Comparison of ENCODE assay signal across 8 mouse cellular contexts in genomic region chr19:46135297-46135696, GRCm38 (mm10). TPM values are rescaled to one million over a fixed set of nuclear protein-coding genes. Genes with fewer than 3 reads are reported as not detected.
A peak's percentile ranks its signal among the peaks of the same experiment; 100 is the strongest.
DNase-seq lines count a peak whose midpoint lies in the region; ATAC-seq and TF ChIP-seq lines count a peak whose summit lies in the region.

No protein-coding gene starts in this region.

- peaks cover 30% of the 10 kb centered on the region for H3K4me1 ChIP-seq in forebrain, embryonic 12.5 days
- H3K4me1 ChIP-seq in heart, postnatal 0 days (ENCODE audit: control insufficient read depth, insufficient read depth) = peaks cover 21% of the 10 kb centered on the region
- H3K4me1 ChIP-seq in liver, embryonic 14.5 days (replicated peaks; ENCODE audit: control insufficient read depth in 2 of 2, insufficient read depth in 2 of 2, low read length in 1 of 2) = peaks cover 6 to 8% of the 10 kb centered on the region in 2 experiments
- H3K4me1 ChIP-seq in neural tube, embryonic 11.5 days (ENCODE audit: control insufficient read depth, insufficient read depth, low read length) = peaks cover 9% of the 10 kb centered on the region
- H3K4me1 ChIP-seq in stomach, embryonic 16.5 days (ENCODE audit: control insufficient read depth, insufficient read depth, low read length) = peaks cover 24% of the 10 kb centered on the region

- WGBS in forebrain, embryonic 12.5 days = under 1% methylated on average over 12 of the region's 12 CpGs
- under 1% methylated on average over 12 of the region's 12 CpGs for WGBS in heart, postnatal 0 days
- under 1% methylated on average over 12 of the region's 12 CpGs for WGBS in liver, embryonic 14.5 days (ENCODE audit: insufficient replicate concordance)
- WGBS in neural tube, embryonic 11.5 days = under 1% methylated on average over 12 of the region's 12 CpGs
- 1% methylated on average over 12 of the region's 12 CpGs for WGBS in stomach, embryonic 16.5 days

- peak overlapping the region; percentile 57 for H3K4me3 ChIP-seq in forebrain, embryonic 12.5 days (replicated peaks)
- peak overlapping the region; percentile 61 for H3K4me3 ChIP-seq in heart, postnatal 0 days (ENCODE audit: low read depth, low read length)
- H3K4me3 ChIP-seq in liver, embryonic 14.5 days (ENCODE audit: insufficient read depth in 1 of 2, low read depth in 2 of 2, low read length in 2 of 2) = peak overlapping the region; percentile 8 to 52; a peak in 3 of 4 replicates
- peak overlapping the region; percentile 47 for H3K4me3 ChIP-seq in neural tube, embryonic 11.5 days (ENCODE audit: low read depth, low read length)
- peak overlapping the region; percentile 55 for H3K4me3 ChIP-seq in stomach, embryonic 16.5 days (replicated peaks; ENCODE audit: low read length)

- H3K9ac ChIP-seq in forebrain, embryonic 12.5 days = peak overlapping the region; percentile 57; the same call in 1 of the 2 replicates
- no peak overlapping the region; the same call in 1 of the 2 replicates for H3K9ac ChIP-seq in heart, postnatal 0 days (replicated peaks; ENCODE audit: low read depth, low read length)
- H3K9ac ChIP-seq in liver, embryonic 14.5 days (replicated peaks) = no peak overlapping the region
- no peak overlapping the region; the same call in 1 of the 2 replicates for H3K9ac ChIP-seq in neural tube, embryonic 11.5 days (ENCODE audit: low read length)
- H3K9ac ChIP-seq in stomach, embryonic 16.5 days (ENCODE audit: low read length) = no peak overlapping the region

- no peak for TF ChIP-seq EP300 in heart, postnatal 0 days (IDR thresholded peaks at IDR 0.05; ENCODE audit: low read depth)
- no peak for TF ChIP-seq EP300 in liver, embryonic 14.5 days (IDR thresholded peaks at IDR 0.05; ENCODE audit: low read depth)

- no peak overlapping the region for H3K27ac ChIP-seq in forebrain, embryonic 12.5 days
- H3K27ac ChIP-seq in heart, postnatal 0 days (ENCODE audit: low read depth) = no peak overlapping the region
- no peak overlapping the region for H3K27ac ChIP-seq in liver, embryonic 14.5 days
- H3K27ac ChIP-seq in neural tube, embryonic 11.5 days (ENCODE audit: low read depth, low read length) = no peak overlapping the region
- no peak overlapping the region for H3K27ac ChIP-seq in stomach, embryonic 16.5 days (ENCODE audit: low read length)

- H3K4me2 ChIP-seq in forebrain, embryonic 12.5 days = peak overlapping the region; percentile 99
- peak overlapping the region; percentile 100 for H3K4me2 ChIP-seq in heart, postnatal 0 days (ENCODE audit: low read depth, low read length)
- peak overlapping the region; percentile 66 for H3K4me2 ChIP-seq in liver, embryonic 14.5 days (ENCODE audit: low read depth)
- H3K4me2 ChIP-seq in neural tube, embryonic 11.5 days (ENCODE audit: low read depth) = peak overlapping the region; percentile 100
- peak overlapping the region; percentile 95 for H3K4me2 ChIP-seq in stomach, embryonic 16.5 days (ENCODE audit: low read depth, low read length)

- peak; percentile 77 to 90 for DNase-seq in CD8-positive naive resting alpha-beta T cell, adult 2 months (ENCODE audit: low read depth in 2 of 2, low spot score in 2 of 2)
- DNase-seq in c-Kit-positive CD71-positive TER-119-positive erythroid progenitor cells, embryonic 14.5 days (ENCODE audit: low spot score) = peak; percentile 80
- DNase-seq in heart, postnatal 0 days (ENCODE audit: low spot score) = peak; percentile 76
- peak; percentile 90 to 97 for DNase-seq in kidney, postnatal 36 days
- peak; percentile 44 to 59 (median 54) for DNase-seq in liver, embryonic 14.5 days (ENCODE audit: low read depth in 3 of 3, low spot score in 3 of 3)
- DNase-seq in neural tube, embryonic 11.5 days (ENCODE audit: low spot score) = peak; percentile 91

- peaks cover 98% of the 10 kb centered on the region for H3K27me3 ChIP-seq in forebrain, embryonic 12.5 days
- peaks cover 64% of the 10 kb centered on the region for H3K27me3 ChIP-seq in heart, postnatal 0 days (ENCODE audit: control insufficient read depth, insufficient read depth, low read length)
- peaks cover 91% of the 10 kb centered on the region for H3K27me3 ChIP-seq in liver, embryonic 14.5 days (ENCODE audit: control insufficient read depth, insufficient read depth, low read length)
- peaks cover 84% of the 10 kb centered on the region for H3K27me3 ChIP-seq in neural tube, embryonic 11.5 days (ENCODE audit: control insufficient read depth, insufficient read depth, low read length)
- H3K27me3 ChIP-seq in stomach, embryonic 16.5 days (ENCODE audit: control insufficient read depth, insufficient read depth, low read length) = peaks cover 70% of the 10 kb centered on the region

- H3K9me3 ChIP-seq in forebrain, embryonic 12.5 days = no peaks in the 10 kb centered on the region
- H3K9me3 ChIP-seq in heart, postnatal 0 days (replicated peaks; ENCODE audit: control insufficient read depth, low read length) = no peaks in the 10 kb centered on the region
- no peaks in the 10 kb centered on the region for H3K9me3 ChIP-seq in liver, embryonic 14.5 days (ENCODE audit: control insufficient read depth, low read length)
- H3K9me3 ChIP-seq in neural tube, embryonic 11.5 days (ENCODE audit: control insufficient read depth, low read length) = no peaks in the 10 kb centered on the region
- H3K9me3 ChIP-seq in stomach, embryonic 16.5 days (replicated peaks; ENCODE audit: control insufficient read depth, low read length) = no peaks in the 10 kb centered on the region

- H3K36me3 ChIP-seq in forebrain, embryonic 12.5 days (replicated peaks) = no peaks in the 10 kb centered on the region
- no peaks in the 10 kb centered on the region for H3K36me3 ChIP-seq in heart, postnatal 0 days (replicated peaks; ENCODE audit: control insufficient read depth, insufficient read depth, low read length)
- H3K36me3 ChIP-seq in liver, embryonic 14.5 days (replicated peaks; ENCODE audit: control insufficient read depth, insufficient read depth, low read depth) = no peaks in the 10 kb centered on the region
- H3K36me3 ChIP-seq in neural tube, embryonic 11.5 days (ENCODE audit: control insufficient read depth, insufficient read depth, low read length) = no peaks in the 10 kb centered on the region
- no peaks in the 10 kb centered on the region for H3K36me3 ChIP-seq in stomach, embryonic 16.5 days (ENCODE audit: control insufficient read depth, insufficient read depth, low read length)

- ATAC-seq in forebrain, embryonic 12.5 days (ENCODE audit: low FRiP score) = peak; percentile 79
- ATAC-seq in heart, postnatal 0 days (ENCODE audit: insufficient read depth, low read depth) = peak; percentile 69
- peak; percentile 34; the same call in 1 of the 2 replicates for ATAC-seq in liver, embryonic 14.5 days (ENCODE audit: insufficient read depth)
- peak; percentile 45; the same call in 1 of the 2 replicates for ATAC-seq in neural tube, embryonic 11.5 days (ENCODE audit: insufficient read depth, low FRiP score, low TSS enrichment)
- ATAC-seq in stomach, embryonic 16.5 days (ENCODE audit: insufficient read depth, low FRiP score) = peak; percentile 64; the same call in 1 of the 2 replicates

- peak; percentile 98 for TF ChIP-seq CTCF in heart, postnatal 0 days (IDR thresholded peaks at IDR 0.05; ENCODE audit: low read depth)
- peak; percentile 99 for TF ChIP-seq CTCF in liver, embryonic 14.5 days (IDR thresholded peaks at IDR 0.05; ENCODE audit: low read depth)

RNA-seq across cellular contexts. Expression of gene Elovl3, which starts 3.6 kb away (rescaled TPM):
- not detected in 2 replicates for polyA plus RNA-seq in forebrain, embryonic 12.5 days (2016; fragmentation: Nextera tagmentation; extraction: Ambion mirVana)
- not detected in 2 replicates for total RNA-seq in heart, postnatal 0 days (2014; rRNA removed; ENCODE audit: low replicate concordance)
- polyA plus RNA-seq in heart, postnatal 0 days (2015; fragmentation: Nextera tagmentation; extraction: Ambion mirVana) = not detected in 2 replicates
- polyA plus RNA-seq in liver, embryonic 14.5 days (2012; rRNA removed) = 0.02 TPM in 1 of 2 replicates, not detected in the other
- polyA plus RNA-seq in liver, embryonic 14.5 days (2014; fragmentation: Nextera tagmentation; extraction: Ambion mirVana) = not detected in 2 replicates
- 0.20 TPM in 2 replicates for polyA plus RNA-seq in neural tube, embryonic 11.5 days (2014; fragmentation: Nextera tagmentation; extraction: Ambion mirVana)
- polyA plus RNA-seq in stomach, embryonic 16.5 days (2015; fragmentation: Nextera tagmentation; extraction: Ambion mirVana) = 0.06 TPM in 1 of 2 replicates, not detected in the other

RNA-seq across cellular contexts. Expression of gene Pitx3, which starts 12.8 kb away (rescaled TPM):
- 0.24 TPM in 1 of 2 replicates, not detected in the other for polyA plus RNA-seq in forebrain, embryonic 12.5 days (2016; fragmentation: Nextera tagmentation; extraction: Ambion mirVana)
- not detected in 2 replicates for total RNA-seq in heart, postnatal 0 days (2014; rRNA removed; ENCODE audit: low replicate concordance)
- polyA plus RNA-seq in heart, postnatal 0 days (2015; fragmentation: Nextera tagmentation; extraction: Ambion mirVana) = not detected in 2 replicates
- not detected in 2 replicates for polyA plus RNA-seq in liver, embryonic 14.5 days (2012; rRNA removed)
- polyA plus RNA-seq in liver, embryonic 14.5 days (2014; fragmentation: Nextera tagmentation; extraction: Ambion mirVana) = not detected in 2 replicates
- 2.2 and 4.5 TPM in 2 replicates for polyA plus RNA-seq in neural tube, embryonic 11.5 days (2014; fragmentation: Nextera tagmentation; extraction: Ambion mirVana)
- 0.57 TPM in 1 of 2 replicates, not detected in the other for polyA plus RNA-seq in stomach, embryonic 16.5 days (2015; fragmentation: Nextera tagmentation; extraction: Ambion mirVana)

RNA-seq across cellular contexts. Expression of gene Gbf1, which starts 17.0 kb away (rescaled TPM):
- 59.9 and 64.0 TPM in 2 replicates for polyA plus RNA-seq in forebrain, embryonic 12.5 days (2016; fragmentation: Nextera tagmentation; extraction: Ambion mirVana)
- 39.7 and 46.8 TPM in 2 replicates for total RNA-seq in heart, postnatal 0 days (2014; rRNA removed; ENCODE audit: low replicate concordance)
- polyA plus RNA-seq in heart, postnatal 0 days (2015; fragmentation: Nextera tagmentation; extraction: Ambion mirVana) = 27.5 and 29.0 TPM in 2 replicates
- polyA plus RNA-seq in liver, embryonic 14.5 days (2012; rRNA removed) = 14.6 and 17.4 TPM in 2 replicates
- polyA plus RNA-seq in liver, embryonic 14.5 days (2014; fragmentation: Nextera tagmentation; extraction: Ambion mirVana) = 11.2 and 14.0 TPM in 2 replicates
- 43.3 and 52.0 TPM in 2 replicates for polyA plus RNA-seq in neural tube, embryonic 11.5 days (2014; fragmentation: Nextera tagmentation; extraction: Ambion mirVana)
- polyA plus RNA-seq in stomach, embryonic 16.5 days (2015; fragmentation: Nextera tagmentation; extraction: Ambion mirVana) = 36.4 and 40.4 TPM in 2 replicates

RNA-seq across cellular contexts. Expression of gene Nolc1, which starts 59.6 kb away (rescaled TPM):
- polyA plus RNA-seq in forebrain, embryonic 12.5 days (2016; fragmentation: Nextera tagmentation; extraction: Ambion mirVana) = 117 and 118 TPM in 2 replicates
- 11.0 and 19.7 TPM in 2 replicates for total RNA-seq in heart, postnatal 0 days (2014; rRNA removed; ENCODE audit: low replicate concordance)
- 22.7 and 28.1 TPM in 2 replicates for polyA plus RNA-seq in heart, postnatal 0 days (2015; fragmentation: Nextera tagmentation; extraction: Ambion mirVana)
- polyA plus RNA-seq in liver, embryonic 14.5 days (2012; rRNA removed) = 36.6 and 63.9 TPM in 2 replicates
- polyA plus RNA-seq in liver, embryonic 14.5 days (2014; fragmentation: Nextera tagmentation; extraction: Ambion mirVana) = 55.0 and 58.2 TPM in 2 replicates
- polyA plus RNA-seq in neural tube, embryonic 11.5 days (2014; fragmentation: Nextera tagmentation; extraction: Ambion mirVana) = 103 and 112 TPM in 2 replicates
- polyA plus RNA-seq in stomach, embryonic 16.5 days (2015; fragmentation: Nextera tagmentation; extraction: Ambion mirVana) = 72.7 and 79.8 TPM in 2 replicates
